Mouse (Mus musculus) hindbrain, embryonic 10.5 days (tissue): ENCODE measurements around the gene Sox13. TPM values are rescaled to one million over a fixed set of nuclear protein-coding genes. Genes with fewer than 3 reads are reported as not detected.

ENCODE experiments used
- DNase-seq: peaks from one replicate; pipeline ENCODE4 v3.0.0-alpha.2; 2017; ENCODE audit warnings: low spot score
- H3K27ac ChIP-seq: fragments of 300-500 bp; sonication (generic); 2 replicates; pipeline ENCODE4 v1.5.1; 2016; ENCODE audit warnings: mild to moderate bottlenecking, moderate library complexity
- H3K27me3 ChIP-seq: fragments of 300-500 bp; sonication (generic); 2 replicates; pipeline ENCODE4 v1.6.1; 2016; ENCODE audit warnings: mild to moderate bottlenecking; ENCODE audit not compliant: poor library complexity, insufficient read depth, severe bottlenecking
- H3K36me3 ChIP-seq: fragments of 300-500 bp; sonication (generic); 2 replicates; pipeline ENCODE4 v1.6.1; 2016; ENCODE audit warnings: mild to moderate bottlenecking, moderate library complexity
- H3K4me1 ChIP-seq: fragments of 300-500 bp; sonication (generic); replicated peaks from 2 replicates; pipeline ENCODE4 v1.6.1; 2016; ENCODE audit warnings: mild to moderate bottlenecking
- H3K4me3 ChIP-seq: fragments of 300-500 bp; sonication (generic); 2 replicates; pipeline ENCODE4 v1.5.1; 2016; ENCODE audit warnings: mild to moderate bottlenecking, moderate library complexity
- H3K9me3 ChIP-seq: fragments of 300-500 bp; sonication (generic); 2 replicates; pipeline ENCODE4 v1.6.1; 2016; ENCODE audit warnings: mild to moderate bottlenecking, moderate library complexity
- WGBS: fragments of 180-500 bp; shearing (Covaris S2); methylation state at CpG from one replicate; pipeline ENCODE4 v1.1.7; 2016; 5-methylcytosine and 5-hydroxymethylcytosine counted together
- polyA plus RNA-seq: library from polyadenylated mRNA; unstranded; fragments of >200 nt; fragmentation: Nextera tagmentation; extraction: Ambion mirVana; gene quantifications from 2 replicates; pipeline ENCODE4 v1.2.1, GENCODE M21; 2016

Sox13 gene
- polyA plus RNA-seq, 1 experiment from 2014 or later, result 28.4 TPM

DNA sequence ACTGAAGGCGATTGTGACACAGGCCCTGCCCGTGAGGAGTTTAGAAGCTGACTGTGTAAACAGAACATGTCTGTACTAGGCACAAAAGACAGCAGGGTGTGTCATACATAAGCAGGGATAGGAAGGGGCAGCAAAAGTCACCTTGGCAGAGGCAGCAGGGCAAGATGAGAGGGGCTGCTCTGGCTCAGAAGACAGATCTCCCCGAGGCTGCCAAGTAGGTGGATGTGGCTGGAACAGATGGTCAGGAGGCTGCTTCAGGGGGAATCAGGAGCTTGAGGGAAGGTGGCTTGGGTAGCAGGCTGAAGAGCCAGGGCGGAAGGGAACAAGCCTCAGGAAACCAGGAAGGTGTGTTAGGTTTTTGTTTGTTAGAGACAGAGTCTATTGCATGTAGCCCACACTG lies 53.8 kb downstream of the Sox13 start:
- Histone ChIP-seq H3K36me3 (no peaks in the 10 kb centered on the region), H3K4me1 (peaks cover 47% of the 10 kb centered on the region), H3K27me3 (peaks cover 21% of the 10 kb centered on the region), H3K4me3 (no peak overlapping the region), H3K27ac (no peak overlapping the region), H3K9me3 (no peaks in the 10 kb centered on the region)
- WGBS, result 84% methylated on average over 4 of the region's 4 CpGs
- no peak for DNase-seq

DNA sequence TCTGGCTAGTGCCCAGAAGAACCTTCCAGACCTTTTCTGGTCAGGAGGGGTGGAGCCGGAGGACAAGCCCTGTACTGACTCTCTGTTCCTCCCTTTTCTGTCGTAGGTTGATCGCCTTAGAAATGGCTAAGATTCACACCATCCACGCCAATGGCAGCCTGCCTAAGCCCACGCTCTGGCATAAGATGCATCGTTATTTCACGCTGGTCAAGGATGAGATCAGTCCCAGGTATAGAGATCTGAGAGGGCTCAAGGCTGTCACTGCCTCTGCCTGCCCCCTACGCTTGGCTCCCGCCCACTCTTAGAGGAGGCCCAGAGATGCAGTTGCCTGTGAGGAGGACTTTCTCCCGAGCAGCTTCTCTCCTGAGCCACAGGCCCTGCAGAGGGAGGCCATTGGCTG lies 55.5 kb downstream of the Sox13 start:
- no peak for DNase-seq

GRCm38 (mm10) chr1:133367606-133368488 lies 56.3 kb downstream of the Sox13 start:
- DNase-seq, result peak; percentile 43
- H3K4me1 ChIP-seq, result peaks cover 66% of the 10 kb centered on the region
- 11% methylated on average over 11 of the region's 11 CpGs for WGBS
- H3K9me3 ChIP-seq, result no peaks in the 10 kb centered on the region
- peak overlapping the region; percentile 7 for H3K4me3 ChIP-seq
- peaks cover 44% of the 10 kb centered on the region for H3K27me3 ChIP-seq
- peak overlapping the region; percentile 54 for H3K27ac ChIP-seq
- H3K36me3 ChIP-seq, result no peaks in the 10 kb centered on the region

More for the DNA sequence above, 55.5 kb downstream of the Sox13 start:
- 53% methylated on average over 10 of the region's 10 CpGs for WGBS
- Histone ChIP-seq H3K4me3 (no peak overlapping the region), H3K27me3 (peaks cover 38% of the 10 kb centered on the region), H3K27ac (peak overlapping the region; percentile 54; the same call in 1 of the 2 replicates), H3K4me1 (peaks cover 62% of the 10 kb centered on the region), H3K9me3 (no peaks in the 10 kb centered on the region), H3K36me3 (no peaks in the 10 kb centered on the region)

DNA sequence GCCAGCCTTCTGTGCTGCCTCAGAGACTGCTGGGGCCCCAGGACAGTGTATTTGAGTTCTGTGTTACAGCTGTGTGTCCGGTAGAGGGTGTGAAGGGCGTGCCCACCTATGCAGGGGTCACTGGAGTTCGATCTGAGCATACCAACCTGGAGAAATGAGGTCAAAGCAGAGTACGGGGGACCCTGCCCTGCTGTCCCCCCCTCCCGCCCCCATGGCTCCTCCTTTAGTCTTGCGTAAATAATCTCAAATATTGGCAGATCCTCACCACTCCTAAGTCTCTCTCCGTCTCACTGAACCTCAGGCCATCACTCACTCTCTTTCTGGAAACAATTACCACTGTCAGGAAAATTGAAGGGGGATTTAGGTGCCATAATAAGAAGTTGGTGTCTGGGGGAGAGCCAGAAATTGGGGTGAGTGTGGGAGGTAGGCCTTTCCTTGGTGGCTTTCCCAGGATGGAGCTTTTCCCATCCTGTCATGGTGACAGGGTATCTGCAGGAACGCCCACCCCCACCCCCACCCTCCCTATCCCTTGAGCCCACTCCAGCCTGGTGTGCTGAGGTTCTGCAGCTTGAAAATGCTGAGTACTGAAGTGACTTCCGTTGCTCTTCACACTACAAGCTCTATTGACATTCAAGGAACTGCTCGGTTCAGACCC lies 57.1 kb downstream of the Sox13 start:
- H3K4me3 ChIP-seq, result no peak overlapping the region
- WGBS, result 49% methylated on average over 10 of the region's 10 CpGs
- H3K4me1 ChIP-seq, result peaks cover 60% of the 10 kb centered on the region
- DNase-seq, result no peak
- no peaks in the 10 kb centered on the region for H3K36me3 ChIP-seq
- H3K9me3 ChIP-seq, result no peaks in the 10 kb centered on the region
- peaks cover 52% of the 10 kb centered on the region for H3K27me3 ChIP-seq
- peak overlapping the region; percentile 54 for H3K27ac ChIP-seq

DNA sequence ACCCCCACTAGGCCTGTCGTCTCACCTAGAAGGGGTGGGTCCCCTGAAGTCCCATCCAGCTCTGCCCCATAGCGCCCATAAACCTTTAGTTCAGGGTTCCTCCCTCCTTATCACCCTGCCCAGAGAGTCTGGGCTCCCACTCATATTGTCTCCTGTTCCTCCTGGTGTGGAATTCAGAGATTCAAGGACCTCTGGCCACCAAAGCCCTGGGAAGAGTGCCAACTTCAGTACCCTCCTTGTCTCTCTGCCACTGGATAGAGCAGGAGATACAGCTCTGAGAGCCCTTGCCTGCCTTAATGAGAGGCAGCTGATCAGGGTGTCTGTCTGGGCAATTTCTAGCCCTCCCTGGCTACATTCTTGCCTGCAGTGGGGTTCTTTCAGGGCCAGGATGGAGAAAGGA lies 59.3 kb downstream of the Sox13 start:
- no peak overlapping the region for H3K4me3 ChIP-seq
- DNase-seq, result no peak
- no peak overlapping the region for H3K27ac ChIP-seq
- WGBS, result 42% methylated on average over 2 of the region's 2 CpGs
- peaks cover 56% of the 10 kb centered on the region for H3K27me3 ChIP-seq
- no peaks in the 10 kb centered on the region for H3K36me3 ChIP-seq
- no peaks in the 10 kb centered on the region for H3K9me3 ChIP-seq
- peaks cover 52% of the 10 kb centered on the region for H3K4me1 ChIP-seq

GRCm38 (mm10) chr1:133364022-133364630 lies 60.1 kb downstream of the Sox13 start:
- Histone ChIP-seq H3K27ac (peak overlapping the region; percentile 81), H3K9me3 (no peaks in the 10 kb centered on the region), H3K36me3 (no peaks in the 10 kb centered on the region), H3K27me3 (peaks cover 60% of the 10 kb centered on the region), H3K4me3 (peak overlapping the region; percentile 82), H3K4me1 (peaks cover 49% of the 10 kb centered on the region)
- DNase-seq, result no peak
- 1% methylated on average over 27 of the region's 27 CpGs for WGBS

DNA sequence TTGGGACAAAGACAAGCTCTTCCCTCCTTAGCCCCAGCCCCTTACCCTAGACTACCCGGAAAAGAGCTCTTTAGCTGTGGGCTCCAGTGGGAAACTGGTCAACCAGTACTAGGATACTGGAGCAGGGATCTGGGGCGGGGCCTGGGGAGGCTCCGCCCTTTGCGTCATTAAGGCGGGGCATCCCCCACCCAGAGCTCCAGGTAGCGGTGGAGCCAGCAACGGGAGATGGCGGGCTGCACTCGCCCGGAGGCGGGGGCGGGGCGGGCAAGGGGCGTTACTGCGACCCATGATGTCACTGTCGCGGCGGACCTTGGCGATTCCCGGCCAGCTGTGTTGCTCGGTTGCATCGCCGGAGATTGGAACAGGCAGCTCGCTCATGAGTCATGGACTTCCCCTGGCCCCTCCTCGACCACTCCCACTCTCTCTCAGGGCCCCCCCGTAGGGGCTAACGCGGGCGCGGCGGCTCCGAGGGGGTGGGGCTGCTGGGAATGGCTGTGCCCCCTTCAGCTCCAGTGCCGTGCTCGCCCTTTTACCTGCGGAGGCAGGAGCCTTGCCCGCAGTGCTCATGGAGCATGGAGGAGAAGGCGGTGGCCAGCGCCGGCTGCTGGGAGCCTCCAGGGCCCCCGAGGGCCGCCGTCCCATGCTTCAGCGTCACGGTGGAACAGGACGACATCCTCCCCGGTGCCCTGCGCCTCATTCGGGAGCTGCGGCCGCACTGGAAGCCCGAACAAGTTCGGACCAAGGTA lies 60.7 kb downstream of the Sox13 start, which contains the start of gene Etnk2:
Gene Etnk2, plus strand, starts transcription at position 297 of the 746 bp plus-strand sequence.
- peaks cover 66% of the 10 kb centered on the region for H3K27me3 ChIP-seq
- H3K27ac ChIP-seq, result peak within 1 kb of the TSS; percentile 81
- H3K9me3 ChIP-seq, result no peaks in the 10 kb centered on the region
- under 1% methylated on average over 52 of the region's 52 CpGs for WGBS
- no peaks in the 10 kb centered on the region for H3K36me3 ChIP-seq
- peak within 1 kb of the TSS; percentile 82 for H3K4me3 ChIP-seq
- H3K4me1 ChIP-seq, result peaks cover 42% of the 10 kb centered on the region
- peak; percentile 87 for DNase-seq

DNA sequence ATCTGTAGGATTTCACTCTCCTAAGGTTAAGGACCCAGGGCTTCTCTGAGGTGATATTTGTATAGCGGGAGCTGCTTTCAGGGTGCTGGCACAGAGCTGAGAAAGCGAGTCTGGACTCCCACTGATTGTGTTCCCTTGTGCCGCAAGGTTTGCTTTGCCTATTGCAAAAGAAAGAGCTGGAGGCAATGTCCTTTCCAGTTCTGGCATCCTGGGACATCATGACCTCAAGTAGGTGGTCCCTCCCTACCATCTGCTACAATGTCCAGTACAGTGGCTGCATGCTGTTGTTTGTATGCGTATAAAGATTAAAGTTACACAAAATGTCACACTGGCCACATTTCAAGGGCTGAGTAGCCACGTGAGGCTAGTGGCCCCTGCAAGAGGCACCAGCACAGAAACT lies 62.1 kb downstream of the Sox13 start:
- H3K4me1 ChIP-seq, result peaks cover 29% of the 10 kb centered on the region
- H3K27me3 ChIP-seq, result peaks cover 67% of the 10 kb centered on the region
- no peak for DNase-seq
- 89% methylated on average over 5 of the region's 5 CpGs for WGBS
- H3K27ac ChIP-seq, result no peak overlapping the region
- no peaks in the 10 kb centered on the region for H3K36me3 ChIP-seq
- H3K9me3 ChIP-seq, result no peaks in the 10 kb centered on the region
- H3K4me3 ChIP-seq, result no peak overlapping the region

DNA sequence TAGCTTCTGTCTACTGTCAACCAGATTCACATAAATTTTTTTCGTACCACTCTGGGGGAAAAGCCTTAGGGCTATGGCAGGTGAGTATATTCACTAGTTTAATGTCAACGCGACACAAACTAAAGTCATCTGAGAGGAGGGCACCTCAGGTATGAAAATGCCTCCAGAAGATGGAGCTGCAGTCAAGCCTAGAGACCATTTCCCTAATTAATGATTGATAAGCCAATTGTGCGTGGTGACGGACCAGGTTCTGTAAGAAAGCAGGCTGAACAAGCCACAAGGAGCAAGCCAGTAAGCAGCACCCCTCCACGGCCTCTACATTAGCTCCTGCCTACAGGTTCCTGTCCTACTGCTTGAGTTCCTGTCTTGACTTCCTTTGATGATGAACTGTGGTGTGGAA lies 63.2 kb downstream of the Sox13 start:
- no peaks in the 10 kb centered on the region for H3K36me3 ChIP-seq
- no peak for DNase-seq
- 93% methylated on average over 6 of the region's 6 CpGs for WGBS
- no peak overlapping the region for H3K27ac ChIP-seq
- peaks cover 66% of the 10 kb centered on the region for H3K27me3 ChIP-seq
- no peaks in the 10 kb centered on the region for H3K9me3 ChIP-seq
- peaks cover 32% of the 10 kb centered on the region for H3K4me1 ChIP-seq
- H3K4me3 ChIP-seq, result no peak overlapping the region

DNA sequence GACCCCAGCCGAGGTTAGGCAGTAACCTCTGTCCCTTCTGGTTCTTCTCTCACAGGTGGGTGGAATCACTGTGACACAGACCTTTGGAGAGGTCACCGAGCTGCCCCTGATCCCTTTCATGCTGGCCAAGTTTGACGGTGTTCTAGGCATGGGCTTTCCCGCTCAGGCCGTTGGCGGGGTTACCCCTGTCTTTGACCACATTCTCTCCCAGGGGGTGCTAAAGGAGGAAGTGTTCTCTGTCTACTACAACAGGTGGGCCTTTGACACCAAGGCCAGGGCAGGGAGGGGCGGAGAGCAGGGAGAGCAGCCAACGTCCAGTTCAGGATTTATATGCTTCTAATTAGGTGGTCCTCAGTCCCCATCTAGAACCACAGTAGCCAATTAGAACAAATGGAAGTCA lies 67.8 kb downstream of the Sox13 start:
- no peak for DNase-seq
- WGBS, result 66% methylated on average over 8 of the region's 8 CpGs
- no peaks in the 10 kb centered on the region for H3K9me3 ChIP-seq
- H3K27ac ChIP-seq, result no peak overlapping the region; the same call in 1 of the 2 replicates
- no peaks in the 10 kb centered on the region for H3K36me3 ChIP-seq
- peaks cover 51% of the 10 kb centered on the region for H3K27me3 ChIP-seq
- no peak overlapping the region for H3K4me3 ChIP-seq
- peaks cover 24% of the 10 kb centered on the region for H3K4me1 ChIP-seq

- no peaks in the 10 kb centered on the region for H3K36me3 ChIP-seq
- peaks cover 53% of the 10 kb centered on the region for H3K27me3 ChIP-seq
- no peak overlapping the region for H3K4me3 ChIP-seq
- no peak overlapping the region for H3K27ac ChIP-seq
- H3K9me3 ChIP-seq, result no peaks in the 10 kb centered on the region
- H3K4me1 ChIP-seq, result peaks cover 27% of the 10 kb centered on the region
- no peak for DNase-seq
- 58% methylated on average over 15 of the region's 15 CpGs for WGBS
Observed at GRCm38 (mm10) chr1:133355912-133356311, 68.3 kb downstream of the Sox13 start.

GRCm38 (mm10) chr1:133355469-133355868 lies 68.7 kb downstream of the Sox13 start:
- no peak for DNase-seq
- Histone ChIP-seq H3K27ac (no peak overlapping the region), H3K9me3 (no peaks in the 10 kb centered on the region), H3K4me1 (peaks cover 27% of the 10 kb centered on the region), H3K27me3 (peaks cover 56% of the 10 kb centered on the region), H3K36me3 (no peaks in the 10 kb centered on the region), H3K4me3 (no peak overlapping the region)
- WGBS, result 41% methylated on average over 5 of the region's 5 CpGs
